Mouse (Mus musculus) lung, adult 2 months (tissue): Measurements from ENCODE around the gene Rrnad1.

Experiments used
- CTCF ChIP-seq: fragments of 200-500 bp; IDR thresholded peaks from 2 replicates; pipeline ENCODE4 v1.5.1; 2011; ENCODE audit warnings: mild to moderate bottlenecking, low read length, control low read depth; ENCODE audit not compliant: insufficient read depth
- POLR2A ChIP-seq: fragments of 200-500 bp; IDR thresholded peaks from 2 replicates; pipeline ENCODE4 v1.6.1; 2011; ENCODE audit warnings: low read depth, mild to moderate bottlenecking, control low read depth, low read length, borderline replicate concordance; ENCODE audit errors: extremely low read depth

- TF ChIP-seq CTCF (peak; percentile 36; the same call in 1 of the 2 replicates), POLR2A (no peak)
These were observed 39.8 kb upstream of the Rrnad1 start for GRCm38 (mm10) chr3:87970184-87970938.
